Mouse (Mus musculus): ENCODE results near the gene Golga1.

The Golga1 gene

GRCm38 (mm10) chr2:38975181-38975580 is 90.2 kb downstream of the Golga1 start:
- no peak for DNase-seq (ENCODE audit: low spot score in 2 of 2)

- DNase-seq (ENCODE audit: low spot score in 2 of 2) = no peak
Observed at GRCm38 (mm10) chr2:38974171-38974570, 91.2 kb downstream of the Golga1 start.

GRCm38 (mm10) chr2:38973701-38974100 is 91.6 kb downstream of the Golga1 start:
- DNase-seq (ENCODE audit: low spot score in 2 of 2) = no peak

GRCm38 (mm10) chr2:38973223-38973622 is 92.1 kb downstream of the Golga1 start:
- no peak for DNase-seq (ENCODE audit: low spot score in 2 of 2)

- DNase-seq (ENCODE audit: low spot score in 2 of 2) = no peak
Observed at GRCm38 (mm10) chr2:38970057-38970456, 95.3 kb downstream of the Golga1 start.

GRCm38 (mm10) chr2:38969650-38970049 is 95.7 kb downstream of the Golga1 start:
- DNase-seq (ENCODE audit: low spot score in 2 of 2) = no peak

All from urinary bladder, postnatal 36 days (tissue).